Mouse (Mus musculus) midbrain, embryonic 15.5 days (tissue): ENCODE measurements around the gene Krt84. TPM values are rescaled to one million over a fixed set of nuclear protein-coding genes. Genes with fewer than 3 reads are reported as not detected.

ENCODE experiments used
- ATAC-seq: fragments of 200-750 bp; cut with Nextera tagmentation; replicated peaks from 2 replicates; pipeline ENCODE4 v1.8.0; 2017; ENCODE audit warnings: moderate TSS enrichment
- H3K27ac ChIP-seq: fragments of 300-500 bp; sonication (generic); 2 replicates; pipeline ENCODE4 v1.5.1; 2015; ENCODE audit warnings: mild to moderate bottlenecking, inconsistent platforms
- H3K27me3 ChIP-seq: fragments of 300-500 bp; sonication (generic); replicated peaks from 2 replicates; pipeline ENCODE4 v1.6.1; 2015; ENCODE audit warnings: inconsistent platforms
- H3K36me3 ChIP-seq: fragments of 300-500 bp; sonication (generic); replicated peaks from 2 replicates; pipeline ENCODE4 v1.6.1; 2015; ENCODE audit warnings: inconsistent platforms
- H3K4me1 ChIP-seq: fragments of 300-500 bp; sonication (generic); 2 replicates; pipeline ENCODE4 v1.6.1; 2015; ENCODE audit warnings: inconsistent platforms
- H3K4me2 ChIP-seq: fragments of 300-500 bp; sonication (generic); 2 replicates; pipeline ENCODE4 v1.6.1; 2015; ENCODE audit warnings: inconsistent platforms, mild to moderate bottlenecking, moderate library complexity
- H3K4me3 ChIP-seq: fragments of 300-500 bp; sonication (generic); 2 replicates; pipeline ENCODE4 v1.5.1; 2015; ENCODE audit warnings: mild to moderate bottlenecking, inconsistent platforms
- H3K9ac ChIP-seq: fragments of 300-500 bp; sonication (generic); 2 replicates; pipeline ENCODE4 v1.6.1; 2015; ENCODE audit warnings: mild to moderate bottlenecking, inconsistent platforms
- H3K9me3 ChIP-seq: fragments of 300-500 bp; sonication (generic); 2 replicates; pipeline ENCODE4 v1.6.1; 2016; ENCODE audit warnings: inconsistent platforms
- WGBS: fragments of 180-500 bp; shearing (Covaris S2); methylation state at CpG from one replicate; pipeline ENCODE4 v1.1.7; 2015; ENCODE audit warnings: mixed read lengths; 5-methylcytosine and 5-hydroxymethylcytosine counted together
- microRNA-seq: library from miRNA; unstranded; fragments of <30 nt; microRNA quantifications from one replicate; pipeline ENCODE4, GENCODE M21; 2016
- polyA plus RNA-seq: library from polyadenylated mRNA; unstranded; fragments of >200 nt; fragmentation: Nextera tagmentation; extraction: Ambion mirVana; gene quantifications from 2 replicates; pipeline ENCODE4 v1.2.1, GENCODE M21; 2015

The Krt84 gene
- polyA plus RNA-seq, 1 experiment from 2014 or later: not detected

DNA sequence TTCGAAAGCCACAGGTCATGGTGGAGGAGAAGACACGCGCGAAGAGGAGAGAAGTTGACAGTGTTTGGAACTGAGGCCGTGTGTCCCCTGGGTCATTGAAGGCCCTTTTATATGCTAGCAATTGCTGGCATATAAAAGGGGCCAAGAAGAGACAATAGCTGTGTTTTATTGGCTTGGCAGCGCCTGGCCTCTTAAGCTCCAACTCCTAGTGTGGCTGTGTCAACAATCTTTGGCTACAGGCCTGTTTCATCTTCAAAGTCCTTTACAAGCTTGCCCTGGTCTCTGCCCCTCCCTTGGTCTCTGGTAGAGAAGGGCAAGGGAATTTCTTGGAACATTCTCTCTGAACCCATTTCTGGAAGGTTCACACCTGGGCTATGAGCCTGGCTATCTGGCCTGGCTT lies 41.2 kb downstream of the Krt84 start, which contains the start of gene Krt83:
Gene Krt83 (minus strand): TSS at position 82 of the 400 bp plus-strand sequence.
- H3K27ac ChIP-seq: no peak within 1 kb of the TSS
- H3K9ac ChIP-seq: no peak within 1 kb of the TSS
- no peaks in the 10 kb centered on the region for H3K36me3 ChIP-seq
- H3K4me3 ChIP-seq: no peak within 1 kb of the TSS
- H3K4me2 ChIP-seq: no peak within 1 kb of the TSS
- ATAC-seq: no peak
- H3K4me1 ChIP-seq: no peaks in the 10 kb centered on the region
- WGBS: 63% methylated on average over 6 of the region's 6 CpGs
- no peaks in the 10 kb centered on the region for H3K9me3 ChIP-seq
- H3K27me3 ChIP-seq: no peaks in the 10 kb centered on the region

GRCm38 (mm10) chr15:101485911-101486635 lies 46.5 kb downstream of the Krt84 start:
- Histone ChIP-seq H3K36me3 (no peaks in the 10 kb centered on the region), H3K9ac (no peak overlapping the region), H3K27me3 (no peaks in the 10 kb centered on the region), H3K4me3 (no peak overlapping the region), H3K4me2 (no peak overlapping the region), H3K4me1 (no peaks in the 10 kb centered on the region), H3K27ac (no peak overlapping the region), H3K9me3 (no peaks in the 10 kb centered on the region)
- no peak for ATAC-seq
- WGBS: 76% methylated on average over 11 of the region's 11 CpGs

- Histone ChIP-seq H3K4me1 (no peaks in the 10 kb centered on the region), H3K27me3 (no peaks in the 10 kb centered on the region), H3K27ac (no peak overlapping the region), H3K36me3 (no peaks in the 10 kb centered on the region), H3K4me3 (no peak overlapping the region), H3K4me2 (no peak overlapping the region), H3K9me3 (no peaks in the 10 kb centered on the region), H3K9ac (no peak overlapping the region)
- WGBS: 87% methylated on average over 1 of the region's 1 CpGs
- no peak for ATAC-seq
Measured at GRCm38 (mm10) chr15:101484939-101485338, 47.7 kb downstream of the Krt84 start.

- no peaks in the 10 kb centered on the region for H3K27me3 ChIP-seq
- no peak overlapping the region for H3K9ac ChIP-seq
- H3K4me3 ChIP-seq: no peak overlapping the region
- no peaks in the 10 kb centered on the region for H3K36me3 ChIP-seq
- peaks cover 9% of the 10 kb centered on the region for H3K4me1 ChIP-seq
- ATAC-seq: no peak
- 71% methylated on average over 1 of the region's 1 CpGs for WGBS
- H3K27ac ChIP-seq: no peak overlapping the region
- H3K9me3 ChIP-seq: no peaks in the 10 kb centered on the region
- H3K4me2 ChIP-seq: no peak overlapping the region
Measured at GRCm38 (mm10) chr15:101483646-101484045, 49.0 kb downstream of the Krt84 start.

- H3K9me3 ChIP-seq: no peaks in the 10 kb centered on the region
- no peak overlapping the region for H3K4me2 ChIP-seq
- no peaks in the 10 kb centered on the region for H3K36me3 ChIP-seq
- no peaks in the 10 kb centered on the region for H3K27me3 ChIP-seq
- H3K4me1 ChIP-seq: peaks cover 9% of the 10 kb centered on the region
- no peak overlapping the region for H3K4me3 ChIP-seq
- no peak overlapping the region for H3K9ac ChIP-seq
- WGBS: 45% methylated on average over 4 of the region's 4 CpGs
- no peak overlapping the region for H3K27ac ChIP-seq
- ATAC-seq: no peak
Measured at GRCm38 (mm10) chr15:101482056-101482455, 50.6 kb downstream of the Krt84 start.

DNA sequence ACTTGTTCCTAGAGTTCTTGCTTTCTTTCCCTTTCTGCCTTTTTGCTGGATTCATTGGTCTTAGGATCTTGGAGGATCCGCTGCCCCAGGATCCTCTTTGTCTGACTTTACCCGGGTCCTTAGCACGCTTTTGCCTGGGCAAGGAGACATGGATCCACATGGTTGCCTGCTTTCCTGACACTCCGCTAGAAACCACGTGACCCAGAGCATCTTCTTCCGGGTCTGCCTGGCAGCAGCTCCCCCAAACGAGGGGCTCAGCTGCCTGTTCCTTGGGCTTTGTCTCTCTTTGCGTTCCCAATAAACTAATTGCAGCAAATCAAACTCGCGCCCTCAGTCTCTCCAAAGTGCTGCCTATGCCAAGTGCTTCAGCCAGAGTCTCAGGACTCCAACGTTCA lies 53.0 kb downstream of the Krt84 start:
- peaks cover 9% of the 10 kb centered on the region for H3K4me1 ChIP-seq
- H3K9ac ChIP-seq: no peak overlapping the region
- H3K9me3 ChIP-seq: no peaks in the 10 kb centered on the region
- H3K4me2 ChIP-seq: peak overlapping the region; percentile 67
- H3K36me3 ChIP-seq: no peaks in the 10 kb centered on the region
- H3K27me3 ChIP-seq: no peaks in the 10 kb centered on the region
- H3K27ac ChIP-seq: 0 out of 2 replicates have a peak overlapping the region, but pooled peaks have one; percentile 3
- ATAC-seq: peak; percentile 56; the same call in 1 of the 2 replicates
- WGBS: 28% methylated on average over 11 of the region's 11 CpGs
- H3K4me3 ChIP-seq: peak overlapping the region; percentile 28

DNA sequence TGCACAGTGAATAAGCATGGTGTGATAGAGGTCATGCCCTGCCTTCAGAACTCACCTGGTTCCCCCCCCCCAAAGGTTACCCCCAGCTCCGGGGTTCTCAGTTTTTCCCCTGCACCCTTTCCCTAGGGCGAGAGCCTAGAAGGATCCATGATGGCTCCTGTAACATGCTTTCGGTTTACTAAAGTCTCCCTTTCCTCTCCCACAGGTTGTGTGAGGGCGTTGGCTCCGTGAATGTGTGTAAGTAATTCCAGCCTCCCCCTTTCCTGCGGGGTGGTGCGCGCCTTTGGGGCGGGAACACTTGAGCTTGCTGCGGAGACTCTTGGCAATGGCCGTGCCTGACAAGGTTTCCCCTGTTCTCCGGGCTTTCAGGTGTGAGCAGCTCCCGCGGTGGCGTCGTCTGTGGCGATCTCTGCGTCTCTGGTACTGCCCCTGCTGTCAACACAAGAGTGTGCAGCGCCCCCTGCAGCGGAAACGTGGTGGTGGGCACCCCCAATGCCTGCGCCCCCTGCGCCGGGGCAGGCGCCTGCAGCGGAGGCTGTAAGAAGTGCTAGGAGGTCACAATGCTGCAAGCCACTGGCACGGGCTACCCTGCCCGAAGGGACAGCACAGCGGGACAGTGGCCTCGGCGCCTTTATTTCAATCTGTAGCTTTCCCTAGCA lies 53.5 kb downstream of the Krt84 start:
- Histone ChIP-seq H3K4me2 (peak overlapping the region; percentile 67), H3K36me3 (no peaks in the 10 kb centered on the region), H3K4me3 (peak overlapping the region; percentile 28), H3K4me1 (peaks cover 9% of the 10 kb centered on the region), H3K27ac (0 out of 2 replicates have a peak overlapping the region, but pooled peaks have one; percentile 3), H3K27me3 (no peaks in the 10 kb centered on the region), H3K9me3 (no peaks in the 10 kb centered on the region), H3K9ac (peak overlapping the region; percentile 15; the same call in 1 of the 2 replicates)
- 11% methylated on average over 31 of the region's 31 CpGs for WGBS
- ATAC-seq: no peak

Small RNAs within 50 kb of the gene (microRNA-seq; reads per million reads assigned to microRNA genes)
- not detected for gene Gm44393
- not detected for gene Gm44460

Other genes starting within 250 kb of the Krt84 start
- 83.9 and 84.3 TPM in 2 replicates for gene Atg101, start 248.5 kb downstream of the Krt84 start, polyA plus RNA-seq
- 0.28 and 0.45 TPM in 2 replicates for gene 6030408B16Rik, start 239.6 kb downstream of the Krt84 start, polyA plus RNA-seq
- gene Krt80, start 162.7 kb downstream of the Krt84 start, polyA plus RNA-seq: 0.09 and 0.23 TPM in 2 replicates
- 0.52 and 0.62 TPM in 2 replicates for gene Krt7, start 121.8 kb downstream of the Krt84 start, polyA plus RNA-seq
- 0.40 and 0.83 TPM in 2 replicates for gene Krt87, start 94.0 kb downstream of the Krt84 start, polyA plus RNA-seq
- not detected in 2 replicates for gene Krt88, start 85.1 kb downstream of the Krt84 start, polyA plus RNA-seq
- gene Krt81, start 69.1 kb downstream of the Krt84 start, polyA plus RNA-seq: 0.12 TPM in 1 of 2 replicates, not detected in the other
- gene Krt86, start 59.3 kb downstream of the Krt84 start, polyA plus RNA-seq: 0.17 TPM in 1 of 2 replicates, not detected in the other
- gene Krt83, start 41.3 kb downstream of the Krt84 start, polyA plus RNA-seq: not detected in 2 replicates
- not detected in 2 replicates for gene Gm49425, start 15.6 kb downstream of the Krt84 start, polyA plus RNA-seq
- not detected in 2 replicates for gene Krt82, start 17.8 kb upstream of the Krt84 start, polyA plus RNA-seq
- gene Krt90, start 30.1 kb upstream of the Krt84 start, polyA plus RNA-seq: 0.10 TPM in 1 of 2 replicates, not detected in the other
- 0.08 and 0.17 TPM in 2 replicates for gene Krt75, start 41.1 kb upstream of the Krt84 start, polyA plus RNA-seq
- gene Gm5414, start 95.4 kb upstream of the Krt84 start, polyA plus RNA-seq: not detected in 2 replicates
- not detected in 2 replicates for gene Gm5478, start 114.6 kb upstream of the Krt84 start, polyA plus RNA-seq
- not detected in 2 replicates for gene Krt6b, start 147.5 kb upstream of the Krt84 start, polyA plus RNA-seq
- 0.17 TPM in 1 of 2 replicates, not detected in the other for gene Krt6a, start 161.5 kb upstream of the Krt84 start, polyA plus RNA-seq
- 0.10 and 5.8 TPM in 2 replicates for gene Krt5, start 180.1 kb upstream of the Krt84 start, polyA plus RNA-seq
- gene Krt71, start 210.3 kb upstream of the Krt84 start, polyA plus RNA-seq: 0.08 TPM in 2 replicates